Mouse (Mus musculus) forebrain, embryonic 12.5 days (tissue): ENCODE data around the gene Igf1r. TPM values are rescaled to one million over a fixed set of nuclear protein-coding genes. Genes with fewer than 3 reads are reported as not detected.

Experiments
- ATAC-seq: fragments of 200-750 bp; cut with Nextera tagmentation; 2 replicates; pipeline ENCODE4 v1.8.0; 2017; ENCODE audit warnings: moderate TSS enrichment; ENCODE audit not compliant: low FRiP score
- H3K27ac ChIP-seq: fragments of 300-500 bp; sonication (generic); 2 replicates; pipeline ENCODE4 v1.5.1; 2016; ENCODE audit warnings: mild to moderate bottlenecking
- H3K27me3 ChIP-seq: fragments of 300-500 bp; sonication (generic); 2 replicates; pipeline ENCODE4 v1.6.1; 2016; ENCODE audit warnings: mild to moderate bottlenecking
- H3K36me3 ChIP-seq: fragments of 300-500 bp; sonication (generic); replicated peaks from 2 replicates; pipeline ENCODE4 v1.6.1; 2016; ENCODE audit warnings: mild to moderate bottlenecking
- H3K4me1 ChIP-seq: fragments of 300-500 bp; sonication (generic); 2 replicates; pipeline ENCODE4 v1.6.1; 2016
- H3K4me2 ChIP-seq: fragments of 300-500 bp; sonication (generic); 2 replicates; pipeline ENCODE4 v1.6.1; 2016; ENCODE audit warnings: mild to moderate bottlenecking, moderate library complexity
- H3K4me3 ChIP-seq: fragments of 300-500 bp; sonication (generic); replicated peaks from 2 replicates; pipeline ENCODE4 v1.5.1; 2016; ENCODE audit warnings: mild to moderate bottlenecking
- H3K9ac ChIP-seq: fragments of 300-500 bp; sonication (generic); 2 replicates; pipeline ENCODE4 v1.6.1; 2016; ENCODE audit warnings: mild to moderate bottlenecking
- H3K9me3 ChIP-seq: fragments of 300-500 bp; sonication (generic); 2 replicates; pipeline ENCODE4 v1.6.1; 2016
- WGBS: fragments of 180-500 bp; shearing (Covaris S2); methylation state at CpG from one replicate; pipeline ENCODE4 v1.1.7; 2016; 5-methylcytosine and 5-hydroxymethylcytosine counted together
- polyA plus RNA-seq: library from polyadenylated mRNA; unstranded; fragments of >200 nt; fragmentation: Nextera tagmentation; extraction: Ambion mirVana; gene quantifications from 2 replicates; pipeline ENCODE4 v1.2.1, GENCODE M21; 2016

Igf1r gene
- polyA plus RNA-seq, 1 experiment from 2014 or later: 36.1 TPM

DNA sequence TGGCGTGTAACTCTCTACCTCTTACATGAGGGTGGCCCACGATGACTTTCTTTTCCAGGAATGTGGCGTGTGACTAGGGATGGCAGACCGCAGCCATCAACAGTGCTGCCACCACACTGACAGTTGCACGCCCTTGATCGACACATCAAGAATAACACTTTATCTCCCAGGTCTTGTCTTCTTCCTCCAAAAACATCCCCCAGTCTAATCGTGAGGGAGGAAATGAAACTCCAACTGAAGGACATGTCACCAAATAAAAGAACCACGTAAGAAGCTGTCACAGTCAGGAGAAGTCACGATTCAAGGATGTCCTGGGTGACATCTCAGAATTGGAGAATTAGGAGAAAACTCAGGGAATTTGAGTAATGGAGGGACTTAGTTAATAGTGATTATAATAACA, 8.8 kb upstream of the Igf1r start:
- H3K4me1 ChIP-seq: no peaks in the 10 kb centered on the region
- no peak overlapping the region for H3K4me2 ChIP-seq
- H3K27ac ChIP-seq: no peak overlapping the region
- H3K9ac ChIP-seq: no peak overlapping the region
- H3K27me3 ChIP-seq: 0 out of 2 replicates have a peak, but pooled peaks cover 3% of the 10 kb centered on the region
- ATAC-seq: no peak
- no peaks in the 10 kb centered on the region for H3K9me3 ChIP-seq
- H3K4me3 ChIP-seq: no peak overlapping the region
- WGBS: 92% methylated on average over 9 of the region's 9 CpGs
- no peaks in the 10 kb centered on the region for H3K36me3 ChIP-seq

DNA sequence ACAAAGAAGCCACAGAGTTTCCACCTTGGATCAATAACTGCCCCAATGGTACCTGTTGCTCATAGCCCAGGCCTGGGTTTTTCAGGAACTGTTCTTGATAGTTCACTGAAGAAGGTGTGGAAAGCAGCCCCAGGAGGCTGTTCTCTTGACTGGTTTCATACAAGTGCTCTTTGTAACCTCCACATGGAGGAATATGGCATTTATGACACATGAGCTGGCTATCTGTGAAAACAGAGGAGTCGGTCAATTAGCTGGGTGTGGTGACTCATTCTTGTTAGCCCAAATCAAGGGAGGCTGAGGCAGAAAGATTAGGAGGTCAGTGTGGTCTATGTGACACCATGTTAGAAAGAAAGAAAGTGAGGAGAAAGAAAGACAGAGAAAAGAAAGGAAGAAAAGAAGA, 5.7 kb upstream of the Igf1r start:
- ATAC-seq: no peak
- H3K4me1 ChIP-seq: no peaks in the 10 kb centered on the region; the same call in 1 of the 2 replicates
- no peak overlapping the region for H3K27ac ChIP-seq
- H3K36me3 ChIP-seq: no peaks in the 10 kb centered on the region
- 74% methylated on average over 1 of the region's 1 CpGs for WGBS
- no peak overlapping the region for H3K9ac ChIP-seq
- no peak overlapping the region for H3K4me2 ChIP-seq
- no peaks in the 10 kb centered on the region for H3K9me3 ChIP-seq
- H3K27me3 ChIP-seq: 0 out of 2 replicates have a peak, but pooled peaks cover 3% of the 10 kb centered on the region
- no peak overlapping the region for H3K4me3 ChIP-seq

GRCm38 (mm10) chr7:67950346-67950814, 2.2 kb upstream of the Igf1r start:
- Histone ChIP-seq H3K9ac (peak overlapping the region; percentile 96), H3K9me3 (no peaks in the 10 kb centered on the region), H3K4me1 (peaks cover 14% of the 10 kb centered on the region), H3K4me3 (peak overlapping the region; percentile 92), H3K4me2 (peak overlapping the region; percentile 99), H3K36me3 (no peaks in the 10 kb centered on the region), H3K27me3 (0 out of 2 replicates have a peak, but pooled peaks cover 3% of the 10 kb centered on the region), H3K27ac (peak overlapping the region; percentile 100)
- ATAC-seq: no peak
- 1% methylated on average over 22 of the region's 24 CpGs for WGBS

DNA sequence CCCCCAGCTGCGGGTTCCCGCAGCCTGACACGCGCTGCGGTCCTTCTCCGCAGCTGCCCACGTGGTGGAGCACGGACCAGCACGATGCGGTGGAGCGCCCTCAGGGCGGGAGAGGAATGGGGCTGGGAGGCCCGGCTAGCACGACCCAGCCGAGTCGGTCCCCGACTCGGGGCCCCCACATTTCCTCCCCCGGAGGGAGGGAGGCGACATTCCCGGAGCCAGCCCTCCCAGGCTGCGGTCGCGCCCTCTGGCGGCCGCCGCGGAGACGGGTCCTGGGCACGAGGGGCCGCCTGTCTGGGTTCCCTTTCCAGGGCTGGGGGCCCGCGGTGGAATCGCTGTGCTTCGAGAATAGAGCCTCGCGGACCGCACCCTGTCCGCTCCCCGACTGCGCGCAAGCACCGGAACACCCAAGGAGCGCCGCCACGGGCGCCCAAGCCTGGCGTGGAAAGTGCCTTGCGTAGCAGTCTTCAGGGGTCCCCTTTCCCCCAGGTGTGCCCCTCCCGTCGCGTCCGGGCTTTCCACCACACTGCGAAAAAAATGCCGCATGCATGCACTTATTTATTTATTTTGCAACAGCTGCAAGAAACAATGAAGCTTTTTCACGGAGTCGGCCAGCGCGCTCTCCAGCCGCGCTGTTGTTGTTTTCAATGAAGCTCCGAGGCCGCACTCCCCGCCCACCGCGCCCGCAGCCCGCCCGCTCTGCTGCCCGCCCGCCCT, 1.7 kb upstream of the Igf1r start:
- peak; percentile 76 for ATAC-seq
- H3K4me1 ChIP-seq: peaks cover 20% of the 10 kb centered on the region
- no peaks in the 10 kb centered on the region for H3K36me3 ChIP-seq
- WGBS: under 1% methylated on average over 68 of the region's 71 CpGs
- H3K9me3 ChIP-seq: no peaks in the 10 kb centered on the region
- peak overlapping the region; percentile 96 for H3K9ac ChIP-seq
- peak overlapping the region; percentile 92 for H3K4me3 ChIP-seq
- H3K4me2 ChIP-seq: peak overlapping the region; percentile 99
- 0 out of 2 replicates have a peak, but pooled peaks cover 3% of the 10 kb centered on the region for H3K27me3 ChIP-seq
- H3K27ac ChIP-seq: peak overlapping the region; percentile 100

DNA sequence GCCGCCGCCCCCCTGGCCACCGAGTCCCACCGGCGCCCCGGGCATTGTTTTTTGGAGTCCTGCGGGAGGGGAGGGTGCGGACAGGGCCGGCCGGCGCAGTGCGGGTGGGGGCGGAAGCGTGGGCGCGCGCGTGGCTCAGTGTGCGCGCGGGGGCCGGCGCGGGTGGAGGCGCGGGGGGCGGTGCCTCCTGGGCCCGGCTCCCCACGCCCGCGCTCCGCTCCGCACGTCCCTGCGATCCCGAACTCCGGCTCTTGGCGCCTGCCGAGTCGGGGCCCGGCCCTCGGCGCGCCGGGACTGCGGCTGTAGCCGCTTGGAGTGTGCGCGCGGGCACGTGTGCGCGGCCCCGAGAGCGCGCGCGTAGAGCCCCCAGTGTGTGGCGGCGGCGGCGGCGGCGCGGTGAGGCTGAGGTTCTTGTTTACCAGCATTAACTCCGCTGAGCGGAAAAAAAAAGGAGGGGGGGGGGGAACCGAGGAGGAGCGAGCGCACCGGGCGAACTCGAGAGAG, 1.0 kb upstream of the Igf1r start:
- under 1% methylated on average over 41 of the region's 73 CpGs for WGBS
- Histone ChIP-seq H3K4me3 (peak overlapping the region; percentile 92), H3K27me3 (0 out of 2 replicates have a peak, but pooled peaks cover 3% of the 10 kb centered on the region), H3K36me3 (no peaks in the 10 kb centered on the region), H3K4me1 (peaks cover 25% of the 10 kb centered on the region), H3K27ac (peak overlapping the region; percentile 100), H3K9me3 (no peaks in the 10 kb centered on the region), H3K4me2 (peak overlapping the region; percentile 99), H3K9ac (peak overlapping the region; percentile 96)
- ATAC-seq: peak; percentile 87

DNA sequence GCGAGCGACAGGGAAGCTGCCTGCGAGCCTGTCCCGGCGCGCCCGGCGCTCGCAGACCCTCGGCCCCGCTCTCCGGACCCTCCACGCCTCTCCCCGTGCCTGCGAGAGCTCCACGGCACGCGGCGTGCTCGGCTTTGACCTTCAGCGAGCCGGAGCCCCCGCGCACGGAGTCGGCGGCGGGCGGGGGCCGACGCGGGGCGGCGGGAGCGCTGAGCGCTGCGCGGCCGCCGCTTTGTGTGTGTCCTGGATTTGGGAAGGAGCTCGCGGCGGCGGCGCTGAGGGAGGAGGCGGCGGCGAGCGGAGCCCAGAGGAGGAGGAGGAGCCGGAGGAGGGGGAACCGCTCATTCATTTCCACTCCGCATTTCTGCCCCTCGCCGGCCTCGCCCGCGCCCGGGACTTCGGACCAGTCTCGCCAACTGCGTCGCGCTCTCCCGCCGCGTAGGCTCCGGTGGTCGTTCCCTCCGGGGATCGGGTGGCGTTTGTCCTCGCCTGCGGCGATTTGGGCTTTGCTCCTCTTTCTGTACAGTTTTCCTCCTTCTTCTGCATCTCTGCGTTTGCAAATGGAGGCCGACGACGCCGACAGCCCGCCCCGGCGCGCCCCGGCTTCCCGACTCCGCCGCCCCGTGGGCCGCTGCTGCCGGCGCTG, 468 bp upstream of the Igf1r start:
- H3K27ac ChIP-seq: peak overlapping the region; percentile 100
- no peaks in the 10 kb centered on the region for H3K9me3 ChIP-seq
- no peaks in the 10 kb centered on the region for H3K27me3 ChIP-seq
- no peaks in the 10 kb centered on the region for H3K36me3 ChIP-seq
- under 1% methylated on average over 72 of the region's 91 CpGs for WGBS
- peak overlapping the region; percentile 96 for H3K9ac ChIP-seq
- ATAC-seq: peak; percentile 52
- H3K4me3 ChIP-seq: peak overlapping the region; percentile 92
- H3K4me1 ChIP-seq: peaks cover 29% of the 10 kb centered on the region
- peak overlapping the region; percentile 99 for H3K4me2 ChIP-seq

- peak overlapping the region; percentile 99 for H3K4me2 ChIP-seq
- under 1% methylated on average over 22 of the region's 23 CpGs for WGBS
- H3K9me3 ChIP-seq: no peaks in the 10 kb centered on the region
- peak overlapping the region; percentile 96 for H3K9ac ChIP-seq
- no peak for ATAC-seq
- H3K27me3 ChIP-seq: no peaks in the 10 kb centered on the region
- H3K27ac ChIP-seq: 0 out of 2 replicates have a peak overlapping the region, but pooled peaks have one; percentile 100
- H3K36me3 ChIP-seq: no peaks in the 10 kb centered on the region
- H3K4me1 ChIP-seq: peaks cover 43% of the 10 kb centered on the region
- peak overlapping the region; percentile 92 for H3K4me3 ChIP-seq
Measured at GRCm38 (mm10) chr7:67953764-67954242, 1.2 kb downstream of the Igf1r start.

DNA sequence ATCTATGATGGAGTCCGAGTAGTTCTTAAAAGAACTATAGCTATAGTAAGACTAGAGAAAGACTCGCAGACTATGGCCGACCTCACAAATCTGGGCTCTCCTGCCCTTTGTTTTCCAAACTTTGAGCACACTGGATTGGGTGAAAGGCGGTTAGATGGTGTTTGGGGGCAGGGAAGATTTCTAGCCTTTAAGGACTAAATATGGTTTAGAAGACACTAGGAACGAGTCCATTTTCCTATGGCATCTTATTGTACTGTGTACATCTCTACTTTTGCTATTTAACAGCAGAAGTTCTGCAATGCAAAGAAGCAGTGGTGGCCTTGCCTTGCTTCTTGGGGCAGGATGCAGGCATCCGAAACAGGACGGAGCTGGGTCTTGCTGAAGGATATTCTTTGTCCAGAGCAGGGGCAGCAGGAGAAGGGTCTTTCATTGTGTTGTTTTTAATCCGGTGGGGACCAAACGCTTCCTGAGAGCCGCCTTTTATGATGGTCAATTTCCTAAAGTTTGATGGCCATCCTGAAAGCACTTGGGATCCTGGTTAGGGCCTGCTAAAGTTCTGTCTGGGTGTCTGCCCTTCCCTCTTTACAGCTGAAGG, 2.1 kb downstream of the Igf1r start:
- H3K36me3 ChIP-seq: no peaks in the 10 kb centered on the region
- WGBS: 2% methylated on average over 10 of the region's 10 CpGs
- no peak for ATAC-seq
- peak overlapping the region; percentile 92 for H3K4me3 ChIP-seq
- H3K27ac ChIP-seq: 0 out of 2 replicates have a peak overlapping the region, but pooled peaks have one; percentile 36
- peak overlapping the region; percentile 99 for H3K4me2 ChIP-seq
- peak overlapping the region; percentile 96 for H3K9ac ChIP-seq
- H3K9me3 ChIP-seq: no peaks in the 10 kb centered on the region
- peaks cover 46% of the 10 kb centered on the region for H3K4me1 ChIP-seq
- H3K27me3 ChIP-seq: no peaks in the 10 kb centered on the region

DNA sequence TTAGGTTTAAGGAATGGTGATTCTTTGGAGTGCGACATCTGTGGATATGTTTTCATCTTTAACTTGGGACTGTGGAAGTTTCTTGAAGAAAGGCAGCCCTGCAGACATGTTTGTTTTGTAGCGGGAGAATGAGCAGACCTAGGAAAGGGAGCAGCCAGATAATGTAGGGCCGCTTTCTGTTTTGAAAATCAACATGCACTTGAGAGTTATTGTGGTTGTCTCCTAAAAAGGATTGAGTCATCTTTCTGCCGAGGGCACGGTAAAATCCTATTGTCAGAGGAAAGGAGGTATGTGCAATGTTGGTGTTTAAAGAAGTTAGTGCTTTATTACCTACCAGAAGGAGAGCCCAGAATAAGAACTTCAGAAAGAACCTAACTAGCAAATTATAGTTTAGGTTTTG, 2.6 kb downstream of the Igf1r start:
- Histone ChIP-seq H3K27ac (no peak overlapping the region), H3K36me3 (no peaks in the 10 kb centered on the region), H3K27me3 (no peaks in the 10 kb centered on the region), H3K4me1 (peaks cover 50% of the 10 kb centered on the region), H3K9me3 (no peaks in the 10 kb centered on the region), H3K4me3 (peak overlapping the region; percentile 92), H3K4me2 (peak overlapping the region; percentile 99), H3K9ac (peak overlapping the region; percentile 96; the same call in 1 of the 2 replicates)
- ATAC-seq: no peak
- 23% methylated on average over 5 of the region's 5 CpGs for WGBS

- Histone ChIP-seq H3K4me2 (no peak overlapping the region), H3K27ac (no peak overlapping the region), H3K4me1 (peaks cover 64% of the 10 kb centered on the region), H3K4me3 (no peak overlapping the region), H3K36me3 (no peaks in the 10 kb centered on the region), H3K9me3 (no peaks in the 10 kb centered on the region), H3K9ac (no peak overlapping the region), H3K27me3 (no peaks in the 10 kb centered on the region)
- no peak for ATAC-seq
- 59% methylated on average over 6 of the region's 6 CpGs for WGBS
Measured at GRCm38 (mm10) chr7:67957376-67957775, 4.7 kb downstream of the Igf1r start.

DNA sequence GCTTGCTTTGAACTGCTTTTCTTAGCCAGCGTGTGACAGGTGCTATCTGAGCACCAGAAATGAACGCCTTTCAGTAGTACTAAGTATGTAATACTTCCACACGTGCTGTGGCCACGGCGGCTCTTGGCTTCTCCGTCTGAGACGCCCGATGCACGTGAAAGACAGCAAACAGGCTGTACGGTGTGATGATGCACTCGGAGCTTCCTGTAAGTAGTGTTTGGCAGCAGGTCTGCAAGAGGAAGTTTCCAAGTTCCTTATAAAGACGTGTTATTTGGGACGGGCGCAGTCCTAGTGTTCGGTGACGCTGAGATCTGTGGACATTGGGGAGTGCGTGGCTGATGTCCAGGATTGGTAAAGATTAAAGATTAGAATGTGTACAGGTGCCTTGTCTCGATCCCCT, 5.4 kb downstream of the Igf1r start:
- Histone ChIP-seq H3K4me3 (no peak overlapping the region), H3K36me3 (no peaks in the 10 kb centered on the region), H3K9ac (no peak overlapping the region), H3K4me1 (peaks cover 64% of the 10 kb centered on the region), H3K27ac (no peak overlapping the region), H3K27me3 (no peaks in the 10 kb centered on the region), H3K9me3 (no peaks in the 10 kb centered on the region), H3K4me2 (no peak overlapping the region)
- ATAC-seq: no peak
- 80% methylated on average over 18 of the region's 18 CpGs for WGBS

DNA sequence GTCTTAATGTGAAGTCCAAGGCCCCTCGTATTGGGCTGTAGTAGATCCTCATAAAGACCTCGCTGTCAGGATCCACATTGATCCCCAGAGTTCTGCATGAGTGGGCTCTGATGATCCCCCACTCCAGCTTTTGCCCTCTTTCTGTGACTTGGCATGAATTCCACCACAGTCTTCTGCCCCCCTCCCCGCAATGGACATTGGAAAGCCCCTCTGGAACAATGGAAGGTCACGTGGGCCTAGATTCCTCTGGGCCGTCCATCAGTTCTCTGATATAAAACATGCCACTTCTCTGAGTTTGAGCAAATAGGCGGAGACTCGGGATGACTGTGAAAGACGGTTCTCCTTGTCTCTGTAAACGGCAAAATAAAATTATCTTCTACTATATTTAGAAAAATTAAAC, 8.1 kb downstream of the Igf1r start:
- Histone ChIP-seq H3K9ac (no peak overlapping the region), H3K4me2 (no peak overlapping the region), H3K36me3 (no peaks in the 10 kb centered on the region), H3K9me3 (no peaks in the 10 kb centered on the region), H3K4me3 (no peak overlapping the region), H3K27me3 (no peaks in the 10 kb centered on the region), H3K27ac (no peak overlapping the region), H3K4me1 (peaks cover 56% of the 10 kb centered on the region)
- WGBS: 52% methylated on average over 9 of the region's 9 CpGs
- no peak for ATAC-seq
